Comparison of ENCODE assay signal across 13 mouse cellular contexts in genomic region chr2:123386773-123387604, GRCm38 (mm10).
A peak's percentile ranks its signal among the peaks of the same experiment; 100 is the strongest.
DNase-seq lines count a peak whose midpoint lies in the region; ATAC-seq and TF ChIP-seq lines count a peak whose summit lies in the region.
"Had no signal": no experiment of that assay in that cellular context is flagged by ENCODE, and none has a peak within 500 bp of the region (broad histone marks: within the 10 kb centered on the region; RNA-seq: fewer than 3 reads in every experiment).

No protein-coding gene starts in this region.

- WGBS in hindbrain, embryonic 13.5 days = 68% methylated on average over 7 of the region's 7 CpGs
- 74% methylated on average over 7 of the region's 7 CpGs for WGBS in hindbrain, embryonic 11.5 days
- WGBS in forebrain, embryonic 16.5 days = 58% methylated on average over 7 of the region's 7 CpGs
- WGBS in midbrain, embryonic 13.5 days = 65% methylated on average over 7 of the region's 7 CpGs

- H3K4me1 ChIP-seq in hindbrain, embryonic 13.5 days (replicated peaks) = no peaks in the 10 kb centered on the region
- H3K4me1 ChIP-seq in hindbrain, embryonic 11.5 days (replicated peaks; ENCODE audit: control insufficient read depth, insufficient read depth, low read length) = no peaks in the 10 kb centered on the region
- H3K4me1 ChIP-seq in forebrain, embryonic 16.5 days (replicated peaks; ENCODE audit: control insufficient read depth, insufficient read depth, low read length) = no peaks in the 10 kb centered on the region
- H3K4me1 ChIP-seq in midbrain, embryonic 13.5 days (replicated peaks) = 0 out of 2 replicates have a peak, but pooled peaks cover 2% of the 10 kb centered on the region
- H3K4me1 ChIP-seq: midbrain, embryonic 12.5 days had no signal

- H3K4me3 ChIP-seq in hindbrain, embryonic 13.5 days = no peak overlapping the region
- H3K4me3 ChIP-seq in hindbrain, embryonic 11.5 days (ENCODE audit: low read depth, low read length) = no peak overlapping the region
- no peak overlapping the region for H3K4me3 ChIP-seq in forebrain, embryonic 16.5 days (replicated peaks; ENCODE audit: low read length)
- H3K4me3 ChIP-seq in midbrain, embryonic 13.5 days (replicated peaks) = no peak overlapping the region
- no peak overlapping the region for H3K4me3 ChIP-seq in gastrocnemius, adult 2 months
- H3K4me3 ChIP-seq: erythroblast, embryonic 14.5 days; midbrain, embryonic 12.5 days had no signal

- no peaks in the 10 kb centered on the region for H3K36me3 ChIP-seq in hindbrain, embryonic 13.5 days
- no peaks in the 10 kb centered on the region for H3K36me3 ChIP-seq in hindbrain, embryonic 11.5 days (ENCODE audit: control insufficient read depth, insufficient read depth, low read length)
- no peaks in the 10 kb centered on the region for H3K36me3 ChIP-seq in forebrain, embryonic 16.5 days (ENCODE audit: control insufficient read depth, insufficient read depth)
- no peaks in the 10 kb centered on the region for H3K36me3 ChIP-seq in midbrain, embryonic 13.5 days
- H3K36me3 ChIP-seq: midbrain, embryonic 12.5 days had no signal

- peak; percentile 81 for ATAC-seq in hindbrain, embryonic 13.5 days (ENCODE audit: low FRiP score)
- no peak for ATAC-seq in hindbrain, embryonic 11.5 days (ENCODE audit: low FRiP score)
- peak; percentile 45; the same call in 1 of the 2 replicates for ATAC-seq in cerebellum, adult (ENCODE audit: insufficient number of reproducible peaks, low FRiP score, low TSS enrichment)
- ATAC-seq in forebrain, embryonic 16.5 days = peak; percentile 60; the same call in 1 of the 2 replicates
- ATAC-seq in midbrain, embryonic 13.5 days = peak; percentile 66; the same call in 1 of the 2 replicates
- ATAC-seq: liver, postnatal 0 days had no signal

- intact Hi-C loops in gastrocnemius, adult 2 months (cut with DNase I) = no loop called here

- 0 out of 2 replicates have a peak overlapping the region, but pooled peaks have one; percentile 0 for H3K27ac ChIP-seq in hindbrain, embryonic 13.5 days
- H3K27ac ChIP-seq in hindbrain, embryonic 11.5 days (ENCODE audit: low read depth, low read length) = no peak overlapping the region
- H3K27ac ChIP-seq in forebrain, embryonic 16.5 days (ENCODE audit: low read length) = no peak overlapping the region
- no peak overlapping the region for H3K27ac ChIP-seq in midbrain, embryonic 13.5 days
- no peak overlapping the region for H3K27ac ChIP-seq in gastrocnemius, adult 2 months
- H3K27ac ChIP-seq: midbrain, embryonic 12.5 days; stomach, postnatal 0 days had no signal

- TF ChIP-seq CTCF in gastrocnemius, adult 2 months (IDR thresholded peaks at IDR 0.05) = no peak

- H3K9ac ChIP-seq in hindbrain, embryonic 13.5 days = no peak overlapping the region
- no peak overlapping the region for H3K9ac ChIP-seq in hindbrain, embryonic 11.5 days (ENCODE audit: low read depth, low read length)
- no peak overlapping the region for H3K9ac ChIP-seq in forebrain, embryonic 16.5 days (replicated peaks; ENCODE audit: low read depth, low read length)
- no peak overlapping the region for H3K9ac ChIP-seq in midbrain, embryonic 13.5 days (replicated peaks)
- H3K9ac ChIP-seq: liver, postnatal 0 days; midbrain, embryonic 12.5 days had no signal

- DNase-seq in hindbrain, embryonic 11.5 days (ENCODE audit: low spot score) = no peak
- DNase-seq in gastrocnemius, adult 2 months = no peak
- no peak for DNase-seq in liver
- DNase-seq in kidney, adult 11 months = no peak
- DNase-seq: liver, postnatal 0 days had no signal

- H3K27me3 ChIP-seq in hindbrain, embryonic 13.5 days = no peaks in the 10 kb centered on the region
- no peaks in the 10 kb centered on the region for H3K27me3 ChIP-seq in hindbrain, embryonic 11.5 days (ENCODE audit: control insufficient read depth, insufficient read depth, low read length)
- no peaks in the 10 kb centered on the region for H3K27me3 ChIP-seq in forebrain, embryonic 16.5 days (replicated peaks; ENCODE audit: control insufficient read depth, insufficient read depth, low read length)
- no peaks in the 10 kb centered on the region for H3K27me3 ChIP-seq in midbrain, embryonic 13.5 days
- H3K27me3 ChIP-seq: CH12.LX; midbrain, embryonic 12.5 days had no signal

- H3K9me3 ChIP-seq in hindbrain, embryonic 13.5 days = no peaks in the 10 kb centered on the region
- no peaks in the 10 kb centered on the region for H3K9me3 ChIP-seq in hindbrain, embryonic 11.5 days (ENCODE audit: control insufficient read depth, low read length)
- no peaks in the 10 kb centered on the region for H3K9me3 ChIP-seq in forebrain, embryonic 16.5 days (ENCODE audit: control insufficient read depth, low read length)
- no peaks in the 10 kb centered on the region for H3K9me3 ChIP-seq in midbrain, embryonic 13.5 days
- H3K9me3 ChIP-seq: midbrain, embryonic 12.5 days had no signal

- H3K4me2 ChIP-seq in hindbrain, embryonic 13.5 days = no peak overlapping the region
- H3K4me2 ChIP-seq in hindbrain, embryonic 11.5 days (replicated peaks; ENCODE audit: low read depth, low read length) = no peak overlapping the region
- H3K4me2 ChIP-seq in forebrain, embryonic 16.5 days (ENCODE audit: low read length) = no peak overlapping the region
- H3K4me2 ChIP-seq in midbrain, embryonic 13.5 days (replicated peaks) = no peak overlapping the region
- H3K4me2 ChIP-seq: midbrain, embryonic 12.5 days had no signal
